Mouse (Mus musculus) limb, embryonic 13.5 days (tissue): ENCODE measurements at regions not wholly inside any gene's neighbourhood (a gene's known extent, or its start where the extent isn't known, plus 50 kb on each side); places are given as distances from the start of the nearest gene placed in this dataset.

Source experiments
- ATAC-seq: fragments of 200-750 bp; cut with Nextera tagmentation; 2 replicates; pipeline ENCODE4 v1.8.0; 2017; ENCODE audit warnings: low read depth, moderate number of reproducible peaks, moderate TSS enrichment; ENCODE audit not compliant: low FRiP score
- H3K27ac ChIP-seq: fragments of 300-500 bp; sonication (generic); 2 replicates; pipeline ENCODE4 v1.5.1; 2015; ENCODE audit warnings: inconsistent platforms, mild to moderate bottlenecking, moderate library complexity
- H3K27me3 ChIP-seq: fragments of 300-500 bp; sonication (generic); 2 replicates; pipeline ENCODE4 v1.6.1; 2015; ENCODE audit warnings: mild to moderate bottlenecking, inconsistent platforms
- H3K36me3 ChIP-seq: fragments of 300-500 bp; sonication (generic); 2 replicates; pipeline ENCODE4 v1.6.1; 2015; ENCODE audit warnings: inconsistent platforms, mild to moderate bottlenecking, moderate library complexity
- H3K4me1 ChIP-seq: fragments of 300-500 bp; sonication (generic); 2 replicates; pipeline ENCODE4 v1.6.1; 2015; ENCODE audit warnings: inconsistent platforms
- H3K4me2 ChIP-seq: fragments of 300-500 bp; sonication (generic); replicated peaks from 2 replicates; pipeline ENCODE4 v1.6.1; 2015; ENCODE audit warnings: inconsistent platforms, mild to moderate bottlenecking, moderate library complexity
- H3K4me3 ChIP-seq: fragments of 300-500 bp; sonication (generic); 2 replicates; pipeline ENCODE4 v1.5.1; 2015; ENCODE audit warnings: moderate library complexity, mild to moderate bottlenecking, inconsistent platforms
- H3K9ac ChIP-seq: fragments of 300-500 bp; sonication (generic); 2 replicates; pipeline ENCODE4 v1.6.1; 2015; ENCODE audit warnings: mild to moderate bottlenecking, inconsistent platforms
- H3K9me3 ChIP-seq: fragments of 300-500 bp; sonication (generic); 2 replicates; pipeline ENCODE4 v1.6.1; 2016; ENCODE audit warnings: inconsistent platforms
- WGBS: fragments of 180-500 bp; shearing (Covaris S2); methylation state at CpG from one replicate; pipeline ENCODE4 v1.1.7; 2015; 5-methylcytosine and 5-hydroxymethylcytosine counted together

- no peaks in the 10 kb centered on the region for H3K9me3 ChIP-seq
- H3K36me3 ChIP-seq: no peaks in the 10 kb centered on the region
- peak overlapping the region; percentile 6; the same call in 1 of the 2 replicates for H3K27ac ChIP-seq
- H3K27me3 ChIP-seq: 0 out of 2 replicates have a peak, but pooled peaks cover 4% of the 10 kb centered on the region
- peaks cover 21% of the 10 kb centered on the region for H3K4me1 ChIP-seq
- 16% methylated on average over 30 of the region's 30 CpGs for WGBS
- H3K9ac ChIP-seq: no peak overlapping the region
- peak overlapping the region; percentile 29 for H3K4me3 ChIP-seq
- H3K4me2 ChIP-seq: peak overlapping the region; percentile 60
- ATAC-seq: peak; percentile 62; the same call in 1 of the 2 replicates
Observed at GRCm38 (mm10) chr8:26226612-26227528, 107.5 kb downstream of the Gm45692 start.

DNA sequence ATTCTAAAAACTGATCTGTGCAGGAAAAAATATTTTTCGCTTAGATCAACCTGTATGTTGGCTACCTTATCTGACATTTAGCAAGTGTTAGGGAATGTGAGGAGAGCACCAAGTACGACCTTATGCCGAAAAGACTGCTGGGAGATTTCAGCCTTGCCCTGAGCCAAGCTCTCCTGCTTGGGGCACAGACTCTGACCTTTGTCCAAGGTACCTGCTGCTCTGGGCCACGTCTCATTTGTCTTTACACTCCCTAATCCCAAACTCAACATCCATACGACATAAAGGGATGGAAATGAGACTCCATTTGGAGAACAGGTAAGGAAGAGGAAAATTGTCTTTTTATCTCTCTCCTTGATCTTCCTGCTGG, 108.2 kb downstream of the Gm45692 start:
- Histone ChIP-seq H3K9ac (no peak overlapping the region), H3K4me2 (peak overlapping the region; percentile 60), H3K9me3 (no peaks in the 10 kb centered on the region), H3K4me1 (peaks cover 21% of the 10 kb centered on the region), H3K27ac (no peak overlapping the region), H3K4me3 (no peak overlapping the region), H3K36me3 (no peaks in the 10 kb centered on the region), H3K27me3 (0 out of 2 replicates have a peak, but pooled peaks cover 4% of the 10 kb centered on the region)
- WGBS: 34% methylated on average over 5 of the region's 5 CpGs
- ATAC-seq: no peak

- no peaks in the 10 kb centered on the region for H3K9me3 ChIP-seq
- H3K9ac ChIP-seq: no peak overlapping the region
- no peak overlapping the region for H3K4me2 ChIP-seq
- H3K27ac ChIP-seq: no peak overlapping the region
- no peaks in the 10 kb centered on the region for H3K36me3 ChIP-seq
- 0 out of 2 replicates have a peak, but pooled peaks cover 4% of the 10 kb centered on the region for H3K27me3 ChIP-seq
- ATAC-seq: no peak
- no peak overlapping the region for H3K4me3 ChIP-seq
- WGBS: 78% methylated on average over 8 of the region's 8 CpGs
- peaks cover 21% of the 10 kb centered on the region for H3K4me1 ChIP-seq
Observed at GRCm38 (mm10) chr8:26229548-26229947, 110.2 kb downstream of the Gm45692 start.

DNA sequence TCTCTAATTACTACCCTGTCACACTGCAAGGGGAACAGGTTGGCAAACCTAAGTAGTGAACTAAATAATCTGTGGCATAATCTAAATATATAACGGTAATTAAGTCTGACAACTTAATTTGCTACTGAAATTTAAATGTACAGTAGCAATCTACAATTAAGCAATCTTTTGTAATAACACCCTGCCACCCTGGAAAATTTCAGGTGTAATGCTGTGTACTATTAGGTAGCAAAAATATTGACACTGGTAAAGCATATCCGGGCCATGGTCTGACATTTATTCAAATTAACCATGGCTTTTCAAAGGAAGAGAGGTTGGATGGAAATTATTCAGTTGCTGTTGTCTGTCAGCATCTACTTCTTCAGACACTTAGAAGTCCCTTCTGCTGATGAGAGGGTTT, 119.7 kb downstream of the Gm45692 start:
- H3K4me1 ChIP-seq: no peaks in the 10 kb centered on the region
- H3K4me3 ChIP-seq: no peak overlapping the region
- no peak overlapping the region for H3K9ac ChIP-seq
- 87% methylated on average over 2 of the region's 2 CpGs for WGBS
- H3K27me3 ChIP-seq: no peaks in the 10 kb centered on the region
- no peaks in the 10 kb centered on the region for H3K9me3 ChIP-seq
- no peak overlapping the region for H3K27ac ChIP-seq
- H3K4me2 ChIP-seq: no peak overlapping the region
- H3K36me3 ChIP-seq: no peaks in the 10 kb centered on the region
- no peak for ATAC-seq

GRCm38 (mm10) chr8:26239604-26240003, 120.3 kb downstream of the Gm45692 start:
- Histone ChIP-seq H3K4me2 (no peak overlapping the region), H3K27ac (no peak overlapping the region), H3K9me3 (no peaks in the 10 kb centered on the region), H3K27me3 (no peaks in the 10 kb centered on the region), H3K9ac (no peak overlapping the region), H3K4me3 (no peak overlapping the region), H3K36me3 (no peaks in the 10 kb centered on the region), H3K4me1 (no peaks in the 10 kb centered on the region)
- ATAC-seq: no peak
- 73% methylated on average over 4 of the region's 4 CpGs for WGBS

GRCm38 (mm10) chr8:26243743-26244142, 124.4 kb downstream of the Gm45692 start:
- H3K27ac ChIP-seq: no peak overlapping the region
- no peaks in the 10 kb centered on the region for H3K36me3 ChIP-seq
- no peaks in the 10 kb centered on the region for H3K9me3 ChIP-seq
- WGBS: 77% methylated on average over 4 of the region's 4 CpGs
- no peak overlapping the region for H3K9ac ChIP-seq
- no peaks in the 10 kb centered on the region for H3K4me1 ChIP-seq
- H3K27me3 ChIP-seq: 0 out of 2 replicates have a peak, but pooled peaks cover 3% of the 10 kb centered on the region
- no peak for ATAC-seq
- H3K4me2 ChIP-seq: no peak overlapping the region
- H3K4me3 ChIP-seq: no peak overlapping the region

GRCm38 (mm10) chr8:26244308-26244707, 125.0 kb downstream of the Gm45692 start:
- Histone ChIP-seq H3K9ac (no peak overlapping the region), H3K4me1 (no peaks in the 10 kb centered on the region), H3K27me3 (0 out of 2 replicates have a peak, but pooled peaks cover 3% of the 10 kb centered on the region), H3K9me3 (no peaks in the 10 kb centered on the region), H3K4me3 (no peak overlapping the region), H3K36me3 (no peaks in the 10 kb centered on the region), H3K27ac (no peak overlapping the region), H3K4me2 (no peak overlapping the region)
- 84% methylated on average over 5 of the region's 5 CpGs for WGBS
- no peak for ATAC-seq

DNA sequence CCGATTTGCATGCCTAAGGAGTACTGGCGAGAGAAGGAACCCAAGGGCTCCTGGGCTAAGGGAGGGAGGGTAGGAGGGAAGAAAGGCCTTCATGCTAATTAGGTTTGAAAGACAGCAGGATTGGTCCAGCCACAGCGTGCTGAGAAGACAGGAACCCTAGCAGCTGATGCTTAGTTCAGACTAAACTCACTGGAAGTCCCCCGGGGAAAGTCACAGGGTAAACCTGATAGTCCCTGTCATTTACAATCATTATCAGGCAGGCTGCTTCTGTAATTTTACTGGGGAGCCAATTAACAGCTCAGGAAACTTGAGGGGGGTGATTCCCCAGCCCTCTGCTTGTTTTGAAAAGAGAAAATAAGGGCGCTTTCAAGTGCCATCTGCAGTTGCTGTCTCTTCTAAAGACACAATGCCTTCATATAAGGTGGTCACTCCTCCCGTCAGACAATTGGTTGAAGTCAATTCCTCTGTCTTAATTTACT, 135.9 kb downstream of the Gm45692 start:
- Histone ChIP-seq H3K36me3 (no peaks in the 10 kb centered on the region), H3K4me1 (no peaks in the 10 kb centered on the region), H3K9ac (no peak overlapping the region), H3K9me3 (peaks cover 12% of the 10 kb centered on the region), H3K4me3 (no peak overlapping the region), H3K27ac (no peak overlapping the region), H3K4me2 (no peak overlapping the region), H3K27me3 (no peaks in the 10 kb centered on the region)
- WGBS: 23% methylated on average over 6 of the region's 6 CpGs
- ATAC-seq: no peak

GRCm38 (mm10) chr8:26260294-26260693, 141.0 kb downstream of the Gm45692 start:
- ATAC-seq: no peak
- WGBS: 59% methylated on average over 5 of the region's 5 CpGs
- no peaks in the 10 kb centered on the region for H3K27me3 ChIP-seq
- H3K36me3 ChIP-seq: no peaks in the 10 kb centered on the region
- H3K27ac ChIP-seq: no peak overlapping the region
- no peak overlapping the region for H3K9ac ChIP-seq
- H3K4me3 ChIP-seq: no peak overlapping the region
- H3K9me3 ChIP-seq: no peaks in the 10 kb centered on the region
- H3K4me2 ChIP-seq: no peak overlapping the region
- H3K4me1 ChIP-seq: peaks cover 10% of the 10 kb centered on the region

GRCm38 (mm10) chr8:26262536-26262935, 143.2 kb downstream of the Gm45692 start:
- H3K27me3 ChIP-seq: no peaks in the 10 kb centered on the region
- H3K4me3 ChIP-seq: no peak overlapping the region
- no peak overlapping the region for H3K9ac ChIP-seq
- no peaks in the 10 kb centered on the region for H3K36me3 ChIP-seq
- WGBS: 70% methylated on average over 10 of the region's 10 CpGs
- peaks cover 32% of the 10 kb centered on the region for H3K4me1 ChIP-seq
- no peaks in the 10 kb centered on the region for H3K9me3 ChIP-seq
- H3K4me2 ChIP-seq: no peak overlapping the region
- ATAC-seq: no peak
- H3K27ac ChIP-seq: no peak overlapping the region

DNA sequence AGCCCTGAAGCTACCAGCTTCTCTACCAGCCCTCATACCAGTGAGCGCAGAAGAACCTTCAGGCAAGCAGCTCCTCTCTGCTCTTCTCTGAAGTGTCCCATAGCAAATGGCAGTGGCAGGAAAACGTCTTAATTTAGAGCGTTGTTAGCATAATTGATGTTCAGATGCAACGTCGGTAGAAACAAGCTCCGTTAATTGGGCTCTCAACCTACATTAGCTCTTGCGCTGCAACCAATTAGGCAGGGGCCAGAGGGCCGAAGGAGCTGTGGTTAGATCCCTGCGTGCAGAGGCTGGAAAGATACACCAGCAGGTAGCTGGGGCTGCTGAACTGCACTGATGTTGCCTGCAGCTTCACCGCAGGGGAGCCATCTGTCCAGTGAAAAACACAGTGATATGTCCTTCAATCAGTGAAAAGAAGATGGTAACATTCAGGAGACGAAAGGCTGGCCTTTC, 145.6 kb downstream of the Gm45692 start:
- H3K4me1 ChIP-seq: peaks cover 55% of the 10 kb centered on the region
- no peak for ATAC-seq
- H3K27ac ChIP-seq: peak overlapping the region; percentile 49
- 16% methylated on average over 11 of the region's 11 CpGs for WGBS
- no peak overlapping the region; the same call in 1 of the 2 replicates for H3K9ac ChIP-seq
- H3K4me3 ChIP-seq: no peak overlapping the region
- peak overlapping the region; percentile 24 for H3K4me2 ChIP-seq
- peaks cover 6% of the 10 kb centered on the region; the same call in 1 of the 2 replicates for H3K27me3 ChIP-seq
- no peaks in the 10 kb centered on the region for H3K9me3 ChIP-seq
- no peaks in the 10 kb centered on the region for H3K36me3 ChIP-seq

DNA sequence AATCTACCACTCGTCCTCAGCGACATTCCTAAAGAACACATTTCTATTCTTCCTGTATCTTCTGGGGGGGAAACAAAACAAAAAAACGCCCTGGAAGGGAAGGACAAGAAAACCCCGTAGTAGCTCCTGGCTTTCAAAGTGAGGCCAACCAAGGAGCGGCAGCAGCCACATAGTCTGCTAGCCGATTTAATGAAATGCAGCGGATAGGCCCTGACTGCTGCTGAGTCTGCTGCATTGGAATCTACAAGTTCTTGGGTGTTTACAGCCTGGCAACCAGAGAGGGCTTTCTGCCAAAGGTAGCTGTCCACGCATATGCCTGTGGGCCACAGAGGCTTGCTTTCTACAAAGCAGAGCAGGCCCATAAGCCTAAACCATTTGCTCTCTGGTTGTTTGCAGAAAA, 146.0 kb downstream of the Gm45692 start:
- Histone ChIP-seq H3K9me3 (no peaks in the 10 kb centered on the region), H3K4me2 (peak overlapping the region; percentile 24), H3K27ac (peak overlapping the region; percentile 65), H3K36me3 (no peaks in the 10 kb centered on the region), H3K4me1 (peaks cover 55% of the 10 kb centered on the region), H3K9ac (no peak overlapping the region), H3K4me3 (no peak overlapping the region), H3K27me3 (peaks cover 6% of the 10 kb centered on the region; the same call in 1 of the 2 replicates)
- ATAC-seq: peak; percentile 67; the same call in 1 of the 2 replicates
- WGBS: 15% methylated on average over 8 of the region's 8 CpGs
